Mouse (Mus musculus): ENCODE results near the gene Bdh1. TPM values are rescaled to one million over a fixed set of nuclear protein-coding genes. Genes with fewer than 3 reads are reported as not detected.

Gene Bdh1
- polyA plus RNA-seq, 1 experiment from 2014 or later: 327 TPM

GRCm38 (mm10) chr16:31506665-31507456 is 84.8 kb downstream of the Bdh1 start:
- H3K36me3 ChIP-seq (ENCODE audit: control insufficient read depth, insufficient read depth): no peaks in the 10 kb centered on the region
- peaks cover 7% of the 10 kb centered on the region for H3K4me1 ChIP-seq (replicated peaks; ENCODE audit: control insufficient read depth, insufficient read depth, low read length)
- H3K27me3 ChIP-seq (replicated peaks; ENCODE audit: control insufficient read depth, insufficient read depth, low read length): no peaks in the 10 kb centered on the region
- no peak for TF ChIP-seq CTCF (IDR thresholded peaks at IDR 0.05; ENCODE audit: low read depth)
- H3K27ac ChIP-seq (ENCODE audit: low read depth, low read length): peak overlapping the region; percentile 77
- H3K4me3 ChIP-seq (ENCODE audit: low read depth, low read length): 0 out of 2 replicates have a peak overlapping the region, but pooled peaks have one; percentile 9
- ATAC-seq: peak; percentile 84
- no peak overlapping the region for H3K9ac ChIP-seq (ENCODE audit: low read depth, low read length)
- H3K9me3 ChIP-seq (ENCODE audit: control insufficient read depth): no peaks in the 10 kb centered on the region
- H3K4me2 ChIP-seq (replicated peaks; ENCODE audit: low read depth): peak overlapping the region; percentile 52
- WGBS: 34% methylated on average over 10 of the region's 10 CpGs

GRCm38 (mm10) chr16:31507457-31507755 is 85.3 kb downstream of the Bdh1 start:
- Histone ChIP-seq H3K4me2 (replicated peaks; ENCODE audit: low read depth) (peak overlapping the region; percentile 52), H3K9ac (ENCODE audit: low read depth, low read length) (no peak overlapping the region), H3K27ac (ENCODE audit: low read depth, low read length) (peak overlapping the region; percentile 82; the same call in 1 of the 2 replicates), H3K9me3 (ENCODE audit: control insufficient read depth) (no peaks in the 10 kb centered on the region), H3K36me3 (ENCODE audit: control insufficient read depth, insufficient read depth) (no peaks in the 10 kb centered on the region), H3K4me3 (ENCODE audit: low read depth, low read length) (0 out of 2 replicates have a peak overlapping the region, but pooled peaks have one; percentile 9), H3K4me1 (replicated peaks; ENCODE audit: control insufficient read depth, insufficient read depth, low read length) (peaks cover 7% of the 10 kb centered on the region), H3K27me3 (replicated peaks; ENCODE audit: control insufficient read depth, insufficient read depth, low read length) (no peaks in the 10 kb centered on the region)
- peak; percentile 64 for ATAC-seq
- 37% methylated on average over 6 of the region's 6 CpGs for WGBS
- no peak for TF ChIP-seq CTCF (IDR thresholded peaks at IDR 0.05; ENCODE audit: low read depth)

DNA sequence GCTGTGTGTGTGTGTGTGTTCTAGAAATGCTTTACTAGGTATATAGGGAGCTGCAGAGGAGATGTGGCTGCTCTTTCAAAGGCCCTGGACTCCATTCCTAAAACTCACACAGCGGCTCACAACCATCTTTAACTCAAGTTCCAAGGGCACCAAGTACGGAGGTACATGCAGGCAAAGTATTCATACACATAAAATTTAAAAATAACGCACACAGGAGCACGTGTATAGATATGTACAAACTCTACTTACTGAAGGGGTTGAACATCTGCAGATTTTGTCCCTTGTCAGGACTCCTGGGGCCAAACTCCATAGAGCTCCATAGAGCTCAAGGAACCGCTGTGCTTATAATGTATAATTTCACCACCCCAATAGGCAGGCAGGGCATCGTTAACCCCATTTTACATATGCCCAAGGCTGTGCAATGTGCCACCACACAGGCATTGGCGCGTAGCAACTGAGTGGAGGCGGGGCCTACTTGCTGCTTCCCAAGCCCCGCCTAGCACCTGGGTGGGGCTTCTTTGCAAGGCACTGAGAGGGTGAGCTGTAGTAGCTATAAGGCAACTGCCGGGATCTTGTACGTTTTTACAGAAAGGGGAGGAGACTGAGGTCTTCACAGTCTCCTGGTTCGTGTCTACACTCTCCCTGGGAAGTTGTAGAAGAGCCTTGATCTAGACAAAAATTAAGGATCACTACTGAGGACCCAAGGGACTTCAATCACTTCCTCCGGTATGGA is 85.9 kb downstream of the Bdh1 start:
- no peak overlapping the region for H3K9ac ChIP-seq (ENCODE audit: low read depth, low read length)
- peak; percentile 28; the same call in 1 of the 2 replicates for ATAC-seq
- H3K9me3 ChIP-seq (ENCODE audit: control insufficient read depth): no peaks in the 10 kb centered on the region
- no peaks in the 10 kb centered on the region for H3K36me3 ChIP-seq (ENCODE audit: control insufficient read depth, insufficient read depth)
- H3K4me3 ChIP-seq (ENCODE audit: low read depth, low read length): no peak overlapping the region
- TF ChIP-seq CTCF (IDR thresholded peaks at IDR 0.05; ENCODE audit: low read depth): no peak
- WGBS: 41% methylated on average over 14 of the region's 14 CpGs
- H3K4me2 ChIP-seq (replicated peaks; ENCODE audit: low read depth): peak overlapping the region; percentile 52
- H3K4me1 ChIP-seq (replicated peaks; ENCODE audit: control insufficient read depth, insufficient read depth, low read length): peaks cover 7% of the 10 kb centered on the region
- H3K27me3 ChIP-seq (replicated peaks; ENCODE audit: control insufficient read depth, insufficient read depth, low read length): no peaks in the 10 kb centered on the region
- peak overlapping the region; percentile 82 for H3K27ac ChIP-seq (ENCODE audit: low read depth, low read length)

Other genes starting within 250 kb of the Bdh1 start
- gene Acap2, start 221.0 kb upstream of the Bdh1 start, polyA plus RNA-seq (2015; fragmentation: Nextera tagmentation; extraction: Ambion mirVana): 10.6 and 12.4 TPM in 2 replicates
- 80.4 and 85.1 TPM in 2 replicates for gene Ppp1r2, start 147.0 kb upstream of the Bdh1 start, polyA plus RNA-seq (2015; fragmentation: Nextera tagmentation; extraction: Ambion mirVana)
- gene Apod, start 107.5 kb upstream of the Bdh1 start, polyA plus RNA-seq (2015; fragmentation: Nextera tagmentation; extraction: Ambion mirVana): 0.50 and 0.77 TPM in 2 replicates
- gene Dlg1, start 241.2 kb downstream of the Bdh1 start, polyA plus RNA-seq (2015; fragmentation: Nextera tagmentation; extraction: Ambion mirVana): 10.5 and 11.2 TPM in 2 replicates

Data from intestine, postnatal 0 days (tissue).